Mouse (Mus musculus): ENCODE measurements around the gene Pnkd.

- TF ChIP-seq CTCF (IDR thresholded peaks at IDR 0.05; ENCODE audit: control insufficient read depth, insufficient read depth, insufficient read length) (no peak), MAX (IDR thresholded peaks at IDR 0.05) (no peak), USF1 (IDR thresholded peaks at IDR 0.05; ENCODE audit: low read depth) (no peak), CEBPB (IDR thresholded peaks at IDR 0.05; ENCODE audit: low read depth) (no peak), MYOD1 (IDR thresholded peaks at IDR 0.05; ENCODE audit: control insufficient read depth, insufficient read length, low read depth) (no peak)
These were observed 85.3 kb downstream of the Pnkd start for GRCm38 (mm10) chr1:74370040-74370439.

All from C2C12 (cell line).